Mouse (Mus musculus): ENCODE results near the gene Msi2. TPM values are rescaled to one million over a fixed set of nuclear protein-coding genes. Genes with fewer than 3 reads are reported as not detected.

Msi2 gene
- polyA plus RNA-seq, 1 experiment, result 14.2 TPM

GRCm38 (mm10) chr11:88399431-88399830 lies 318.9 kb downstream of the Msi2 start:
- 92% methylated on average over 5 of the region's 5 CpGs for WGBS
- no peak overlapping the region for H3K27ac ChIP-seq (ENCODE audit: insufficient read depth, low read length)

GRCm38 (mm10) chr11:88399028-88399427 lies 319.3 kb downstream of the Msi2 start:
- TF ChIP-seq POLR2A (IDR thresholded peaks at IDR 0.05; ENCODE audit: low read depth, low read length) (no peak), CTCF (IDR thresholded peaks at IDR 0.05; ENCODE audit: extremely low read depth, insufficient read depth, insufficient read length, insufficient replicate concordance) (no peak)
- H3K4me3 ChIP-seq (ENCODE audit: extremely low read depth, insufficient read depth, insufficient read length), result no peak overlapping the region
- DNase-seq (ENCODE audit: low read depth in 1 of 2, low spot score in 2 of 2), result no peak
- H3K4me1 ChIP-seq (ENCODE audit: control insufficient read depth, insufficient read depth, insufficient read length), result no peaks in the 10 kb centered on the region
- H3K27ac ChIP-seq (ENCODE audit: insufficient read depth, low read length), result no peak overlapping the region
- WGBS, result 86% methylated on average over 5 of the region's 5 CpGs
- peaks cover 3% of the 10 kb centered on the region; the same call in 1 of the 2 replicates for H3K36me3 ChIP-seq (ENCODE audit: control insufficient read depth, insufficient read depth, low read length)
- no peaks in the 10 kb centered on the region for H3K27me3 ChIP-seq (ENCODE audit: control insufficient read depth, insufficient read depth, low read length)

More at GRCm38 (mm10) chr11:88399431-88399830, 318.9 kb downstream of the Msi2 start:
- Histone ChIP-seq H3K36me3 (ENCODE audit: control insufficient read depth, insufficient read depth, low read length) (peaks cover 2% of the 10 kb centered on the region; the same call in 1 of the 2 replicates), H3K4me1 (ENCODE audit: control insufficient read depth, insufficient read depth, insufficient read length) (no peaks in the 10 kb centered on the region), H3K27me3 (ENCODE audit: control insufficient read depth, insufficient read depth, low read length) (no peaks in the 10 kb centered on the region), H3K4me3 (ENCODE audit: extremely low read depth, insufficient read depth, insufficient read length) (no peak overlapping the region)
- no peak for TF ChIP-seq POLR2A (IDR thresholded peaks at IDR 0.05; ENCODE audit: low read depth, low read length)
- no peak for TF ChIP-seq CTCF (IDR thresholded peaks at IDR 0.05; ENCODE audit: extremely low read depth, insufficient read depth, insufficient read length, insufficient replicate concordance)
- no peak for DNase-seq (ENCODE audit: low read depth in 1 of 2, low spot score in 2 of 2)

- H3K36me3 ChIP-seq (ENCODE audit: control insufficient read depth, insufficient read depth, low read length), result peaks cover 5% of the 10 kb centered on the region; the same call in 1 of the 2 replicates
- no peak overlapping the region for H3K27ac ChIP-seq (ENCODE audit: insufficient read depth, low read length)
- H3K27me3 ChIP-seq (ENCODE audit: control insufficient read depth, insufficient read depth, low read length), result no peaks in the 10 kb centered on the region
- no peak for DNase-seq (ENCODE audit: low read depth in 1 of 2, low spot score in 2 of 2)
- H3K4me3 ChIP-seq (ENCODE audit: extremely low read depth, insufficient read depth, insufficient read length), result no peak overlapping the region
- WGBS, result 91% methylated on average over 8 of the region's 8 CpGs
- no peaks in the 10 kb centered on the region for H3K4me1 ChIP-seq (ENCODE audit: control insufficient read depth, insufficient read depth, insufficient read length)
- TF ChIP-seq POLR2A (IDR thresholded peaks at IDR 0.05; ENCODE audit: low read depth, low read length) (no peak), CTCF (IDR thresholded peaks at IDR 0.05; ENCODE audit: extremely low read depth, insufficient read depth, insufficient read length, insufficient replicate concordance) (no peak)
Measured at GRCm38 (mm10) chr11:88395076-88395990, 323.0 kb downstream of the Msi2 start.

GRCm38 (mm10) chr11:88394341-88395075 lies 323.8 kb downstream of the Msi2 start:
- Histone ChIP-seq H3K27me3 (ENCODE audit: control insufficient read depth, insufficient read depth, low read length) (no peaks in the 10 kb centered on the region), H3K36me3 (ENCODE audit: control insufficient read depth, insufficient read depth, low read length) (peaks cover 5% of the 10 kb centered on the region; the same call in 1 of the 2 replicates), H3K27ac (ENCODE audit: insufficient read depth, low read length) (no peak overlapping the region), H3K4me3 (ENCODE audit: extremely low read depth, insufficient read depth, insufficient read length) (no peak overlapping the region), H3K4me1 (ENCODE audit: control insufficient read depth, insufficient read depth, insufficient read length) (no peaks in the 10 kb centered on the region)
- DNase-seq (ENCODE audit: low read depth in 1 of 2, low spot score in 2 of 2), result no peak
- no peak for TF ChIP-seq POLR2A (IDR thresholded peaks at IDR 0.05; ENCODE audit: low read depth, low read length)
- TF ChIP-seq CTCF (IDR thresholded peaks at IDR 0.05; ENCODE audit: extremely low read depth, insufficient read depth, insufficient read length, insufficient replicate concordance), result no peak
- WGBS, result 90% methylated on average over 19 of the region's 19 CpGs

GRCm38 (mm10) chr11:88392715-88393114 lies 325.6 kb downstream of the Msi2 start:
- Histone ChIP-seq H3K27ac (ENCODE audit: insufficient read depth, low read length) (no peak overlapping the region), H3K27me3 (ENCODE audit: control insufficient read depth, insufficient read depth, low read length) (no peaks in the 10 kb centered on the region), H3K4me3 (ENCODE audit: extremely low read depth, insufficient read depth, insufficient read length) (no peak overlapping the region), H3K36me3 (ENCODE audit: control insufficient read depth, insufficient read depth, low read length) (peaks cover 5% of the 10 kb centered on the region; the same call in 1 of the 2 replicates), H3K4me1 (ENCODE audit: control insufficient read depth, insufficient read depth, insufficient read length) (no peaks in the 10 kb centered on the region)
- 93% methylated on average over 10 of the region's 10 CpGs for WGBS
- DNase-seq (ENCODE audit: low read depth in 1 of 2, low spot score in 2 of 2), result no peak
- TF ChIP-seq CTCF (IDR thresholded peaks at IDR 0.05; ENCODE audit: extremely low read depth, insufficient read depth, insufficient read length, insufficient replicate concordance) (no peak), POLR2A (IDR thresholded peaks at IDR 0.05; ENCODE audit: low read depth, low read length) (no peak)

- no peak for DNase-seq (ENCODE audit: low read depth in 1 of 2, low spot score in 2 of 2)
- Histone ChIP-seq H3K4me3 (ENCODE audit: extremely low read depth, insufficient read depth, insufficient read length) (no peak overlapping the region), H3K27me3 (ENCODE audit: control insufficient read depth, insufficient read depth, low read length) (no peaks in the 10 kb centered on the region), H3K4me1 (ENCODE audit: control insufficient read depth, insufficient read depth, insufficient read length) (no peaks in the 10 kb centered on the region), H3K27ac (ENCODE audit: insufficient read depth, low read length) (no peak overlapping the region), H3K36me3 (ENCODE audit: control insufficient read depth, insufficient read depth, low read length) (peaks cover 5% of the 10 kb centered on the region; the same call in 1 of the 2 replicates)
- WGBS, result 95% methylated on average over 8 of the region's 8 CpGs
- TF ChIP-seq POLR2A (IDR thresholded peaks at IDR 0.05; ENCODE audit: low read depth, low read length), result no peak
- TF ChIP-seq CTCF (IDR thresholded peaks at IDR 0.05; ENCODE audit: extremely low read depth, insufficient read depth, insufficient read length, insufficient replicate concordance), result no peak
Measured at GRCm38 (mm10) chr11:88391181-88391814, 327.0 kb downstream of the Msi2 start.
